Mouse (Mus musculus) embryonic fibroblast, embryonic 13.5 days (primary cell): ENCODE measurements around the gene Ubxn10.

Experiments
- CTCF ChIP-seq: IDR thresholded peaks from 2 replicates; pipeline ENCODE4 v1.5.1; 2011; ENCODE audit warnings: mild to moderate bottlenecking, control low read depth, low read length, moderate library complexity, borderline replicate concordance; ENCODE audit not compliant: insufficient read depth
- POLR2A ChIP-seq: IDR thresholded peaks from 2 replicates; pipeline ENCODE4 v1.6.1; 2011; ENCODE audit warnings: low read depth, mild to moderate bottlenecking, control low read depth, low read length, moderate library complexity

DNA sequence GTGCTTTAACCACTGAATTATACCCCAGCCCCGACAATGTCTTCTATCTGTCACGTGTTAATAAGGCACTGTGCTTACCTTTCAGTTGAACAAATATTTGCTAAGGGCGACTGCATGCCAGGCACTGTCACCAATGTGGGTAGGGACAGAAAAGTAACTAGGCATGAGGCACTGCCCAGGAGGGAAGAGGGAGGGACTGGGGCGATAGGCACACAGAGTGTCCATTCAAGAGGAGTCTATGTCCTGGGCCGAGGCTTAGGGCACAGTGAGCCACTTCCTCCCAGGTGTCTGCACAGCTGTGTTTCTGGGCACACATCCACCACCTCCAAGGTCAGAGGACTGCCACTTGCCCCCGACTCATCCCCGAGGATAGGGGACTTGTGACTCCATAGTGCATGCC lies at the start of gene Ubxn10:
- TF ChIP-seq POLR2A = no peak
- no peak for TF ChIP-seq CTCF
